Mouse (Mus musculus): Measurements from ENCODE around the gene Fam98b.

DNA sequence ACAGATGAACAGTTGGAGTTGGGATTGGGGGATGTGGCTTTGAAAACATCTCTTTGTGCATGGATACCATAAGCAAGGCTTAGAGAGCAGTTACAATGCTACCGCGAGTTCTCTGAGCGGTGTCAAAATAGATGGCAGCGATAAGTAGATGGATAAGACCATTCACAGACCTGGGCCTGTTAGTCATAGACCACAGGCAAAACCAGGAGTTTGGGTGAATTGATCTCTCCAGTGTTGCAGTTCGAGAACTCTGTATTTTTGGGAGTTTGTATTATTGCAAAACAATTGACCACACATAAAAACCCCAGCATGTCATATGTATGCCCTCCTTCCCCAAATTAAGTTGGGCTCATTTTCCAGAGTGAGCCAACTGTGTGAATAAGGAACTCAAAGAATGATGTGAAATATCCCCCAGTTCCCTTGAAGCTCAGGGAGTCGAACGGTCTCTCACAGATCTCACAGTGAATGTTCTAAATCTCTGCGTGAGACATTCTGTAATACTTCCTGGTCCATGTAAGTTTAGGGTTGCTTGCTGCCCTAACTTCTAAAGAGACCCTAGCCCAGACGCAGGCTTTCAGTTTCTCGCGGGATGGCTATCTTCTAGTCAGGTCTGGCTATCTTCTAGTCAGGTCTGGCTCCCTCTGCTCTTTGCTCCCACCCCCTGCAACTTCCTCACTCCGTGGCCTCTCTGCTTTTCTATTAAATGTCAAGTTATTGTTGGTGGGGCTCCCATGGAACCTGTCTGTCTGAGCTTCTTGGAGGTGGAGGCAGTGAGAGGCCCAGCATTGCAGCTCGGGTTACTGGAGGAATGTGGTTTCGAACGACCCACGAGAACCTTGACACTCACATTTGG lies 50.3 kb downstream of the Fam98b start:
- TF ChIP-seq CTCF (IDR thresholded peaks at IDR 0.05) (no peak), EP300 (IDR thresholded peaks at IDR 0.05) (no peak)

Measured in lung, postnatal 0 days (tissue).